Mouse (Mus musculus) spleen, adult 2 months (tissue): ENCODE measurements around the gene Pigf. TPM values are rescaled to one million over a fixed set of nuclear protein-coding genes. Genes with fewer than 3 reads are reported as not detected.

ENCODE experiments used
- DNase-seq, 2 experiments: peaks; one replicate each; pipeline versions ENCODE4 v3.0.0 to v3.0.0-alpha.2; 2012 to 2021; ENCODE audit warnings: low spot score in 2 of 2, low read depth in 1 of 2
- H3K27ac ChIP-seq: fragments of 200-500 bp; 2 replicates; pipeline ENCODE4 v1.5.1; 2012; ENCODE audit warnings: low read length, inconsistent platforms; ENCODE audit not compliant: insufficient read depth
- H3K27me3 ChIP-seq: fragments of 200-500 bp; 2 replicates; pipeline ENCODE4 v1.6.1; 2012; ENCODE audit warnings: mild to moderate bottlenecking, moderate library complexity, low read length, inconsistent platforms; ENCODE audit not compliant: control insufficient read depth, insufficient read depth
- H3K36me3 ChIP-seq: fragments of 200-500 bp; 2 replicates; pipeline ENCODE4 v1.6.1; 2012; ENCODE audit warnings: mild to moderate bottlenecking, low read length, inconsistent platforms; ENCODE audit not compliant: control insufficient read depth, insufficient read depth
- H3K4me1 ChIP-seq: fragments of 200-500 bp; 2 replicates; pipeline ENCODE4 v1.6.1; 2011; ENCODE audit warnings: inconsistent platforms; ENCODE audit not compliant: control insufficient read depth, insufficient read depth, insufficient read length
- H3K4me3 ChIP-seq: fragments of 200-500 bp; 2 replicates; pipeline ENCODE4 v1.5.1; 2011; ENCODE audit warnings: mild to moderate bottlenecking, inconsistent platforms; ENCODE audit not compliant: insufficient read depth, insufficient read length; ENCODE audit errors: extremely low read depth
- CTCF ChIP-seq: fragments of 200-500 bp; IDR thresholded peaks from 2 replicates; pipeline ENCODE4 v1.5.1; 2011; ENCODE audit warnings: mild to moderate bottlenecking, inconsistent platforms; ENCODE audit not compliant: insufficient read depth, insufficient read length, insufficient replicate concordance; ENCODE audit errors: extremely low read depth
- POLR2A ChIP-seq: fragments of 200-500 bp; IDR thresholded peaks from 2 replicates; pipeline ENCODE4 v1.6.1; 2011; ENCODE audit warnings: low read depth, low read length, inconsistent platforms
- WGBS: fragments of 180-500 bp; shearing (Covaris S2); methylation state at CpG from one replicate; pipeline ENCODE4 v1.1.7; 2018; 5-methylcytosine and 5-hydroxymethylcytosine counted together
- polyA plus RNA-seq: library from polyadenylated mRNA; depleted of rRNA; stranded (reverse); fragments of >200 nt; gene quantifications from 2 replicates; pipeline ENCODE4 v1.2.3, GENCODE M21; 2012

Gene Pigf
- polyA plus RNA-seq, 1 experiment: 2.2 TPM

- 89% methylated on average over 8 of the region's 8 CpGs for WGBS
- H3K36me3 ChIP-seq: peaks cover 6% of the 10 kb centered on the region; the same call in 1 of the 2 replicates
- H3K27ac ChIP-seq: no peak overlapping the region
- no peak for DNase-seq
- H3K4me3 ChIP-seq: no peak overlapping the region
- no peak for TF ChIP-seq CTCF
- TF ChIP-seq POLR2A: no peak
- H3K4me1 ChIP-seq: peaks cover 8% of the 10 kb centered on the region
- no peaks in the 10 kb centered on the region for H3K27me3 ChIP-seq
Observed at GRCm38 (mm10) chr17:86991306-86991705, 33.9 kb downstream of the Pigf start.

GRCm38 (mm10) chr17:86988601-86989184 is 36.5 kb downstream of the Pigf start:
- Histone ChIP-seq H3K4me1 (peaks cover 8% of the 10 kb centered on the region), H3K36me3 (peaks cover 3% of the 10 kb centered on the region; the same call in 1 of the 2 replicates), H3K27me3 (no peaks in the 10 kb centered on the region), H3K27ac (no peak overlapping the region), H3K4me3 (no peak overlapping the region)
- no peak for DNase-seq
- TF ChIP-seq CTCF (no peak), POLR2A (no peak)
- WGBS: 52% methylated on average over 6 of the region's 6 CpGs

- DNase-seq: peak; percentile 38 to 41
- WGBS: 53% methylated on average over 5 of the region's 5 CpGs
- Histone ChIP-seq H3K4me3 (no peak overlapping the region), H3K36me3 (peaks cover 3% of the 10 kb centered on the region; the same call in 1 of the 2 replicates), H3K4me1 (peaks cover 8% of the 10 kb centered on the region), H3K27ac (no peak overlapping the region), H3K27me3 (no peaks in the 10 kb centered on the region)
- TF ChIP-seq CTCF (peak; percentile 2; the same call in 1 of the 2 replicates), POLR2A (no peak)
Observed at GRCm38 (mm10) chr17:86988161-86988560, 37.0 kb downstream of the Pigf start.

- H3K4me1 ChIP-seq: peaks cover 8% of the 10 kb centered on the region
- DNase-seq: no peak
- no peak for TF ChIP-seq CTCF
- no peak for TF ChIP-seq POLR2A
- H3K36me3 ChIP-seq: peaks cover 3% of the 10 kb centered on the region; the same call in 1 of the 2 replicates
- H3K27ac ChIP-seq: no peak overlapping the region
- 86% methylated on average over 17 of the region's 17 CpGs for WGBS
- H3K4me3 ChIP-seq: no peak overlapping the region
- H3K27me3 ChIP-seq: no peaks in the 10 kb centered on the region
Observed at GRCm38 (mm10) chr17:86986449-86987138, 38.6 kb downstream of the Pigf start.

GRCm38 (mm10) chr17:86982497-86982896 is 42.7 kb downstream of the Pigf start:
- no peak overlapping the region for H3K27ac ChIP-seq
- 93% methylated on average over 9 of the region's 9 CpGs for WGBS
- no peaks in the 10 kb centered on the region for H3K27me3 ChIP-seq
- DNase-seq: no peak
- TF ChIP-seq POLR2A: no peak
- TF ChIP-seq CTCF: no peak
- H3K4me1 ChIP-seq: peaks cover 6% of the 10 kb centered on the region
- H3K36me3 ChIP-seq: peaks cover 3% of the 10 kb centered on the region; the same call in 1 of the 2 replicates
- H3K4me3 ChIP-seq: no peak overlapping the region

GRCm38 (mm10) chr17:86981701-86982100 is 43.5 kb downstream of the Pigf start:
- TF ChIP-seq CTCF (no peak), POLR2A (no peak)
- Histone ChIP-seq H3K36me3 (peaks cover 2% of the 10 kb centered on the region; the same call in 1 of the 2 replicates), H3K4me1 (peaks cover 6% of the 10 kb centered on the region; the same call in 1 of the 2 replicates), H3K4me3 (no peak overlapping the region), H3K27ac (no peak overlapping the region), H3K27me3 (no peaks in the 10 kb centered on the region)
- DNase-seq: no peak
- WGBS: 90% methylated on average over 2 of the region's 2 CpGs

- Histone ChIP-seq H3K27ac (no peak overlapping the region), H3K27me3 (no peaks in the 10 kb centered on the region), H3K4me1 (peaks cover 9% of the 10 kb centered on the region; the same call in 1 of the 2 replicates), H3K36me3 (peaks cover 2% of the 10 kb centered on the region), H3K4me3 (no peak overlapping the region)
- WGBS: 100% methylated on average over 1 of the region's 1 CpGs
- DNase-seq: no peak
- TF ChIP-seq POLR2A (no peak), CTCF (no peak)
Observed at GRCm38 (mm10) chr17:86981205-86981604, 44.0 kb downstream of the Pigf start.
